10 mouse cellular contexts compared by ENCODE assay signal in genomic region chr6:99263061-99263885, GRCm38 (mm10).
A peak's percentile ranks its signal among the peaks of the same experiment; 100 is the strongest.
DNase-seq lines count a peak whose midpoint lies in the region; ATAC-seq and TF ChIP-seq lines count a peak whose summit lies in the region.
"Had no signal": no experiment of that assay in that cellular context is flagged by ENCODE, and none has a peak within 500 bp of the region (broad histone marks: within the 10 kb centered on the region; RNA-seq: fewer than 3 reads in every experiment).

No protein-coding gene starts in this region.

- ATAC-seq in heart, postnatal 0 days (ENCODE audit: insufficient read depth, low read depth) = no peak
- ATAC-seq in intestine, embryonic 14.5 days (replicated peaks; ENCODE audit: low FRiP score, low TSS enrichment, low read depth) = no peak
- no peak for ATAC-seq in neural tube, embryonic 15.5 days (ENCODE audit: low FRiP score)
- ATAC-seq in kidney, embryonic 16.5 days (ENCODE audit: low FRiP score, low TSS enrichment) = no peak

- H3K4me2 ChIP-seq in heart, postnatal 0 days (ENCODE audit: low read depth, low read length) = peak overlapping the region; percentile 31; the same call in 1 of the 2 replicates
- 0 out of 2 replicates have a peak overlapping the region, but pooled peaks have one; percentile 25 for H3K4me2 ChIP-seq in intestine, embryonic 14.5 days (ENCODE audit: low read length)
- H3K4me2 ChIP-seq in neural tube, embryonic 15.5 days = 0 out of 2 replicates have a peak overlapping the region, but pooled peaks have one; percentile 2
- H3K4me2 ChIP-seq in kidney, embryonic 16.5 days (replicated peaks; ENCODE audit: low read depth, low read length) = no peak overlapping the region
- H3K4me2 ChIP-seq: limb, embryonic 12.5 days had no signal

- H3K36me3 ChIP-seq in heart, postnatal 0 days (replicated peaks; ENCODE audit: control insufficient read depth, insufficient read depth, low read length) = 0 out of 2 replicates have a peak, but pooled peaks cover 4% of the 10 kb centered on the region
- no peaks in the 10 kb centered on the region for H3K36me3 ChIP-seq in intestine, embryonic 14.5 days (ENCODE audit: control insufficient read depth, insufficient read depth, low read length)
- no peaks in the 10 kb centered on the region for H3K36me3 ChIP-seq in neural tube, embryonic 15.5 days
- H3K36me3 ChIP-seq in kidney, embryonic 16.5 days (ENCODE audit: insufficient read depth, low read length) = no peaks in the 10 kb centered on the region
- H3K36me3 ChIP-seq: limb, embryonic 12.5 days had no signal

- H3K9ac ChIP-seq in heart, postnatal 0 days (replicated peaks; ENCODE audit: low read depth, low read length) = no peak overlapping the region
- H3K9ac ChIP-seq in intestine, embryonic 14.5 days (ENCODE audit: low read length) = no peak overlapping the region
- H3K9ac ChIP-seq in neural tube, embryonic 15.5 days (replicated peaks) = no peak overlapping the region
- H3K9ac ChIP-seq in kidney, embryonic 16.5 days (replicated peaks; ENCODE audit: low read length) = no peak overlapping the region
- H3K9ac ChIP-seq: limb, embryonic 12.5 days had no signal

- TF ChIP-seq CTCF in heart, postnatal 0 days (IDR thresholded peaks at IDR 0.05; ENCODE audit: low read depth) = no peak

- H3K9me3 ChIP-seq in heart, postnatal 0 days (replicated peaks; ENCODE audit: control insufficient read depth, low read length) = no peaks in the 10 kb centered on the region
- no peaks in the 10 kb centered on the region for H3K9me3 ChIP-seq in intestine, embryonic 14.5 days (ENCODE audit: control insufficient read depth, low read length)
- no peaks in the 10 kb centered on the region for H3K9me3 ChIP-seq in neural tube, embryonic 15.5 days (replicated peaks)
- no peaks in the 10 kb centered on the region for H3K9me3 ChIP-seq in kidney, embryonic 16.5 days (ENCODE audit: low read length)
- H3K9me3 ChIP-seq: limb, embryonic 12.5 days had no signal

- H3K27ac ChIP-seq in heart, postnatal 0 days (ENCODE audit: low read depth) = no peak overlapping the region
- H3K27ac ChIP-seq in intestine, embryonic 14.5 days (ENCODE audit: low read depth) = no peak overlapping the region
- H3K27ac ChIP-seq in neural tube, embryonic 15.5 days (replicated peaks) = no peak overlapping the region
- H3K27ac ChIP-seq in kidney, embryonic 16.5 days (ENCODE audit: low read length) = no peak overlapping the region
- H3K27ac ChIP-seq: limb, embryonic 12.5 days had no signal

- no peaks in the 10 kb centered on the region for H3K27me3 ChIP-seq in heart, postnatal 0 days (ENCODE audit: control insufficient read depth, insufficient read depth, low read length)
- H3K27me3 ChIP-seq in intestine, embryonic 14.5 days (replicated peaks; ENCODE audit: control insufficient read depth, insufficient read depth, low read length) = no peaks in the 10 kb centered on the region
- H3K27me3 ChIP-seq in neural tube, embryonic 15.5 days (replicated peaks) = peaks cover 5% of the 10 kb centered on the region
- H3K27me3 ChIP-seq in kidney, embryonic 16.5 days (ENCODE audit: insufficient read depth, low read length) = no peaks in the 10 kb centered on the region

- no peak overlapping the region for H3K4me3 ChIP-seq in heart, postnatal 0 days (ENCODE audit: low read depth, low read length)
- no peak overlapping the region for H3K4me3 ChIP-seq in intestine, embryonic 14.5 days (ENCODE audit: low read depth, low read length)
- H3K4me3 ChIP-seq in neural tube, embryonic 15.5 days (replicated peaks) = no peak overlapping the region
- H3K4me3 ChIP-seq in kidney, embryonic 16.5 days (ENCODE audit: low read length) = no peak overlapping the region
- H3K4me3 ChIP-seq: limb, embryonic 12.5 days had no signal

- 35% methylated on average over 12 of the region's 12 CpGs for WGBS in heart, postnatal 0 days
- WGBS in intestine, embryonic 14.5 days = 24% methylated on average over 12 of the region's 12 CpGs
- WGBS in neural tube, embryonic 15.5 days = 14% methylated on average over 12 of the region's 12 CpGs
- WGBS in kidney, embryonic 16.5 days = 14% methylated on average over 12 of the region's 12 CpGs

- intact Hi-C loops in heart, postnatal 14 days (cut with DNase I) = loop anchor here (10.0 kb wide), 1 partner anchor 738 kb away; no protein-coding TSS in a partner anchor

- peak; percentile 8 for DNase-seq in heart, postnatal 0 days (ENCODE audit: low spot score)
- DNase-seq in heart, postnatal 14 days = no peak
- DNase-seq in ES-CJ7 (ENCODE audit: low read depth, low spot score) = peak; percentile 59
- no peak for DNase-seq in intestine, embryonic 14.5 days (ENCODE audit: low spot score)
- DNase-seq in right cerebral cortex, postnatal 10 days (ENCODE audit: low spot score in 2 of 2) = no peak
- DNase-seq in cerebellum, adult 18-20 months = no peak
- DNase-seq: heart, postnatal 36 days had no signal

- H3K4me1 ChIP-seq in heart, postnatal 0 days (ENCODE audit: control insufficient read depth, insufficient read depth) = peaks cover 45% of the 10 kb centered on the region
- peaks cover 61% of the 10 kb centered on the region for H3K4me1 ChIP-seq in intestine, embryonic 14.5 days (replicated peaks; ENCODE audit: control insufficient read depth, insufficient read depth, low read length)
- H3K4me1 ChIP-seq in neural tube, embryonic 15.5 days = peaks cover 28% of the 10 kb centered on the region
- H3K4me1 ChIP-seq in kidney, embryonic 16.5 days (ENCODE audit: insufficient read depth, low read length) = peaks cover 52% of the 10 kb centered on the region

- no peak for TF ChIP-seq EP300 in heart, postnatal 0 days (IDR thresholded peaks at IDR 0.05; ENCODE audit: low read depth)

Comparison
In these comparisons a context has a peak if more than half of its experiments do, and no peak if none do; other contexts are left out.
1. DNase-seq: peak in heart, postnatal 0 days (single experiment) and ES-CJ7 (single experiment); none in heart, postnatal 14 days (0 of 2), intestine, embryonic 14.5 days (single experiment), right cerebral cortex, postnatal 10 days (0 of 2) and cerebellum, adult 18-20 months (0 of 2).